Mouse (Mus musculus): ENCODE measurements around the gene Dnm1.

- TF ChIP-seq EP300 (optimal IDR thresholded peaks at IDR 0.05) (no peak), CTCF (IDR thresholded peaks at IDR 0.05; ENCODE audit: low read depth) (no peak)
These were observed 27.8 kb downstream of the Dnm1 start for GRCm38 (mm10) chr2:32325342-32325741.

All from stomach, postnatal 0 days (tissue).